Mouse (Mus musculus): Measurements from ENCODE around the gene Hipk2.

DNA sequence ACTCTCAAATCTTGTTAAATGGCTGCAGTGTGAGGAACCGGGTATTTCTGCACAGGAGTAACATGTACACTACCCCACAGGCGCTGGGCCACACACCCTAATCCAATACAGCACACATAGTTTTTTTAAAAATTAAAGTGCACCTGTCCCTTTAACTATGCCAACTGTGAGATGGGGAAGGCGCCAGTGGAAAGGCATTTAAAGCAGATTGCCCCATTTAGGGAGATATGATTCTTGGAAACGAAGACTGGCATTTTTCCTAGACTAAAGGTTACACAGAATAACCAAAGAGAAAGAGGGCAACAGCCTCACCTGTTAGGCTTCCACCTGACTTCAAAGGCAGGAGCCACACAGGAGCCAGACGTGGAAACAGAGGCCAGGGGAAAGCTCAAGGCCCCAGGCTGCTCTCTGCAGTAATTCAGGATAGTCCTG lies 22.4 kb downstream of the Hipk2 start:
- TF ChIP-seq CTCF (IDR thresholded peaks at IDR 0.05; ENCODE audit: control insufficient read depth, insufficient read depth, insufficient replicate concordance, low read depth, low read length) (no peak), POLR2A (IDR thresholded peaks at IDR 0.05; ENCODE audit: control insufficient read depth, low read depth, low read length) (no peak)

All from testis, adult 2 months (tissue).